Mouse (Mus musculus) hindbrain, embryonic 12.5 days (tissue): ENCODE data around the gene Gas7. TPM values are rescaled to one million over a fixed set of nuclear protein-coding genes. Genes with fewer than 3 reads are reported as not detected.

Source experiments
- ATAC-seq: fragments of 200-750 bp; cut with Nextera tagmentation; 2 replicates; pipeline ENCODE4 v1.8.0; 2017; ENCODE audit warnings: moderate TSS enrichment; ENCODE audit not compliant: low FRiP score
- H3K27ac ChIP-seq: fragments of 300-500 bp; sonication (generic); 2 replicates; pipeline ENCODE4 v1.5.1; 2016; ENCODE audit warnings: mild to moderate bottlenecking
- H3K27me3 ChIP-seq: fragments of 300-500 bp; sonication (generic); 2 replicates; pipeline ENCODE4 v1.6.1; 2016; ENCODE audit warnings: mild to moderate bottlenecking
- H3K36me3 ChIP-seq: fragments of 300-500 bp; sonication (generic); 2 replicates; pipeline ENCODE4 v1.6.1; 2016; ENCODE audit warnings: mild to moderate bottlenecking
- H3K4me1 ChIP-seq: fragments of 300-500 bp; sonication (generic); 2 replicates; pipeline ENCODE4 v1.6.1; 2016
- H3K4me2 ChIP-seq: fragments of 300-500 bp; sonication (generic); replicated peaks from 2 replicates; pipeline ENCODE4 v1.6.1; 2016; ENCODE audit warnings: mild to moderate bottlenecking
- H3K4me3 ChIP-seq: fragments of 300-500 bp; sonication (generic); 2 replicates; pipeline ENCODE4 v1.5.1; 2016; ENCODE audit warnings: mild to moderate bottlenecking
- H3K9ac ChIP-seq: fragments of 300-500 bp; sonication (generic); 2 replicates; pipeline ENCODE4 v1.6.1; 2016; ENCODE audit warnings: mild to moderate bottlenecking, moderate library complexity
- H3K9me3 ChIP-seq: fragments of 300-500 bp; sonication (generic); replicated peaks from 2 replicates; pipeline ENCODE4 v1.6.1; 2016; ENCODE audit warnings: mild to moderate bottlenecking
- WGBS: fragments of 180-500 bp; shearing (Covaris S2); methylation state at CpG from one replicate; pipeline ENCODE4 v1.1.7; 2016; 5-methylcytosine and 5-hydroxymethylcytosine counted together
- polyA plus RNA-seq: library from polyadenylated mRNA; unstranded; fragments of >200 nt; fragmentation: Nextera tagmentation; extraction: Ambion mirVana; gene quantifications from 2 replicates; pipeline ENCODE4 v1.2.1, GENCODE M21; 2016

Gene Gas7
- polyA plus RNA-seq, 1 experiment from 2014 or later: 3.8 TPM

- WGBS: 92% methylated on average over 2 of the region's 2 CpGs
- H3K36me3 ChIP-seq: no peaks in the 10 kb centered on the region
- no peaks in the 10 kb centered on the region for H3K4me1 ChIP-seq
These were observed 275.8 kb downstream of the Gas7 start for GRCm38 (mm10) chr11:67731056-67731455.

DNA sequence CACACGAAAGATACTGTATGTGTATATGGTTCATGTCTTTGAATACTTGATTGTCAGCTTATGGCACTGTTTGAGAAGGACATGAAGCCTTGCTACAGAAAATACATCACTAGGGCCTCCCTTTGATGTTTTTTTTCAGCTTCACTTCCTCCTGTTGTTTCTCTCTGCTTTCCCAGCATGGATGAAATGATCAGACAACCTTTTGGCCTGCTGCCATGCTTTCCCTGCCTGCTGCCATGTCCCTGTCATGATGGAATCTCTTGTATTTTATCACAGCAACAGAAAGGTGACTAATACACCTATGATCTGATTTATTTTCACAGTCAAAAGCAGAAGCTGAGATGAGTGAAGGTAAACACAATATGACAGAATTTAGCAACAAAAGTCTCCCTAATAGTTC lies 278.5 kb downstream of the Gas7 start:
- no peaks in the 10 kb centered on the region for H3K4me1 ChIP-seq
- WGBS: 87% methylated on average over 1 of the region's 1 CpGs
- no peak overlapping the region for H3K27ac ChIP-seq
- H3K27me3 ChIP-seq: no peaks in the 10 kb centered on the region
- H3K4me2 ChIP-seq: no peak overlapping the region
- H3K36me3 ChIP-seq: no peaks in the 10 kb centered on the region
- no peak overlapping the region for H3K9ac ChIP-seq
- no peak overlapping the region for H3K4me3 ChIP-seq
- ATAC-seq: no peak
- no peaks in the 10 kb centered on the region for H3K9me3 ChIP-seq

More at GRCm38 (mm10) chr11:67731056-67731455, 275.8 kb downstream of the Gas7 start:
- H3K4me2 ChIP-seq: no peak overlapping the region
- no peak for ATAC-seq
- H3K4me3 ChIP-seq: no peak overlapping the region
- no peaks in the 10 kb centered on the region for H3K27me3 ChIP-seq
- H3K27ac ChIP-seq: no peak overlapping the region
- H3K9ac ChIP-seq: no peak overlapping the region
- no peaks in the 10 kb centered on the region for H3K9me3 ChIP-seq

GRCm38 (mm10) chr11:67734597-67734996 lies 279.4 kb downstream of the Gas7 start:
- Histone ChIP-seq H3K9ac (no peak overlapping the region), H3K27me3 (no peaks in the 10 kb centered on the region), H3K27ac (no peak overlapping the region), H3K4me1 (no peaks in the 10 kb centered on the region), H3K9me3 (no peaks in the 10 kb centered on the region), H3K4me3 (no peak overlapping the region), H3K36me3 (no peaks in the 10 kb centered on the region), H3K4me2 (no peak overlapping the region)
- no peak for ATAC-seq
- whole genome bisulfite sequencing: 81% methylated on average over 3 of the region's 3 CpGs

DNA sequence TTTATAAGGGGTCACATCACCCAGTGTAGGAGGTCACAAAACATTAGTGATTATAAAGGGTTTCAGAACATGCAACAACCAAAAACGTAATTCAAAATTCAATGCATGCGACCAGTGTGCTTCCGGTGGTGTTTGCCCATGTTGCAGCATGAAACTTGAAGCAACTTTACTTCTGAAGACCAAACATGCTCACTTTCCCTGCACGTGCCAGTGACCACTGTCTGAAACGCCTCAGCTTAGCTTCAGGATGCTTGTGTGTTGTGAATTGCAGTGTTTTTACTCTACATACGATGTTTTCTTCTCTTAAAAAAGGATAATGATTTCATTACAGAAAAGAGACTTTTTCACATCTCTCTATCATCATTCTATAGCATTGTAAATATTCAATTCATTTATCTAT lies 283.1 kb downstream of the Gas7 start:
- Histone ChIP-seq H3K4me2 (no peak overlapping the region), H3K27ac (no peak overlapping the region), H3K36me3 (no peaks in the 10 kb centered on the region), H3K4me3 (no peak overlapping the region), H3K27me3 (no peaks in the 10 kb centered on the region), H3K9me3 (no peaks in the 10 kb centered on the region), H3K4me1 (no peaks in the 10 kb centered on the region), H3K9ac (no peak overlapping the region)
- ATAC-seq: no peak
- 88% methylated on average over 6 of the region's 6 CpGs for WGBS

Other genes starting within 250 kb of the Gas7 start
- gene Myh4, start 217.4 kb upstream of the Gas7 start, polyA plus RNA-seq: 0.18 TPM in 1 of 2 replicates, not detected in the other
- 1.9 and 5.8 TPM in 2 replicates for gene Myh8, start 178.3 kb upstream of the Gas7 start, polyA plus RNA-seq
- 0.04 and 0.07 TPM in 2 replicates for gene Myh13, start 133.8 kb upstream of the Gas7 start, polyA plus RNA-seq
- gene Rcvrn, start 239.9 kb downstream of the Gas7 start, polyA plus RNA-seq: not detected in 2 replicates